Mouse (Mus musculus): Measurements from ENCODE around the gene Lmbr1l.

- no peak for TF ChIP-seq CTCF (IDR thresholded peaks at IDR 0.05; ENCODE audit: control insufficient read depth, insufficient read depth, low read length)
- no peak for TF ChIP-seq POLR2A (IDR thresholded peaks at IDR 0.05; ENCODE audit: borderline replicate concordance, control insufficient read depth, low read depth, low read length)
Measured at GRCm38 (mm10) chr15:98897928-98898800, 19.9 kb downstream of the Lmbr1l start, which contains the start of gene Dhh.

All from bone marrow, adult 2 months (tissue).